8 mouse cellular contexts compared by ENCODE assay signal in genomic region chr10:86295454-86296098, GRCm38 (mm10). TPM values are rescaled to one million over a fixed set of nuclear protein-coding genes. Genes with fewer than 3 reads are reported as not detected.
DNase-seq lines count a peak whose midpoint lies in the region; ATAC-seq and TF ChIP-seq lines count a peak whose summit lies in the region.

No protein-coding gene starts in this region.

- TF ChIP-seq POLR2A in heart, adult 2 months (IDR thresholded peaks at IDR 0.05; ENCODE audit: insufficient read depth, low read depth, low read length): no peak

- peak overlapping the region; percentile 58 for H3K27ac ChIP-seq in heart, adult 2 months
- no peak overlapping the region for H3K27ac ChIP-seq in hindbrain, embryonic 14.5 days

- H3K4me3 ChIP-seq in heart, adult 2 months: no peak overlapping the region
- no peak overlapping the region for H3K4me3 ChIP-seq in hindbrain, embryonic 14.5 days (replicated peaks; ENCODE audit: low read length)

- H3K9ac ChIP-seq in heart, adult 2 months (ENCODE audit: low read depth, low read length): peak overlapping the region; percentile 75
- no peak overlapping the region for H3K9ac ChIP-seq in hindbrain, embryonic 14.5 days

- ATAC-seq in hindbrain, embryonic 14.5 days (ENCODE audit: low FRiP score): 0 out of 2 replicates have a peak, but pooled peaks have one; percentile 4
- ATAC-seq in erythroblast, adult 5-6 weeks (replicated peaks; ENCODE audit: low FRiP score, poor library complexity, severe bottlenecking): no peak

- no peak for DNase-seq in heart, adult 2 months
- no peak for DNase-seq in heart, postnatal 10 days
- DNase-seq in embryo, embryonic 10 days (ENCODE audit: low spot score): peak; percentile 53
- no peak for DNase-seq in hindbrain, embryonic 14.5 days (ENCODE audit: low spot score)
- DNase-seq in mesoderm, embryonic 11.5 days (ENCODE audit: low read depth, low spot score): peak; percentile 75
- no peak for DNase-seq in left cerebral cortex, postnatal 36 days (ENCODE audit: low spot score in 2 of 2)
- no peak for DNase-seq in cerebellum, adult 8-10 months

- peak overlapping the region; percentile 33 for H3K4me2 ChIP-seq in hindbrain, embryonic 14.5 days (replicated peaks)

- H3K27me3 ChIP-seq in heart, adult 2 months (ENCODE audit: control insufficient read depth, insufficient read depth, low read length): no peaks in the 10 kb centered on the region
- no peaks in the 10 kb centered on the region; the same call in 1 of the 2 replicates for H3K27me3 ChIP-seq in hindbrain, embryonic 14.5 days (ENCODE audit: control insufficient read depth, insufficient read depth, low read length)

- no peak for TF ChIP-seq EP300 in heart, adult 2 months (IDR thresholded peaks at IDR 0.05; ENCODE audit: insufficient read depth, low read depth, low read length)

- intact Hi-C loops in heart, adult 2 months (cut with DNase I): loop anchor here (1.0 to 5.0 kb wide), 6 partner anchors 113 to 328 kb away; no protein-coding TSS in a partner anchor
- intact Hi-C loops in heart, postnatal 10 days (cut with DNase I): loop anchor here (1.0 to 5.0 kb wide), 4 partner anchors 113 to 328 kb away; partner anchors contain the start of gene Fbxo7
- intact Hi-C loops in left cerebral cortex, postnatal 36 days (cut with DNase I): loop anchor here (1.0 to 10.0 kb wide), 3 partner anchors 111 to 328 kb away; no protein-coding TSS in a partner anchor

- H3K4me1 ChIP-seq in heart, adult 2 months (ENCODE audit: control insufficient read depth, insufficient read depth, low read length): peaks cover 7% of the 10 kb centered on the region
- H3K4me1 ChIP-seq in hindbrain, embryonic 14.5 days (replicated peaks; ENCODE audit: control insufficient read depth, insufficient read depth, low read length): peaks cover 13% of the 10 kb centered on the region

- no peaks in the 10 kb centered on the region for H3K79me2 ChIP-seq in heart, adult 2 months (replicated peaks; ENCODE audit: control insufficient read depth, insufficient read depth, low read length)

- H3K36me3 ChIP-seq in heart, adult 2 months (ENCODE audit: control insufficient read depth, insufficient read depth, low read length): no peaks in the 10 kb centered on the region
- no peaks in the 10 kb centered on the region for H3K36me3 ChIP-seq in hindbrain, embryonic 14.5 days (replicated peaks; ENCODE audit: control insufficient read depth, insufficient read depth)

- no peak for TF ChIP-seq CTCF in heart, adult 2 months (IDR thresholded peaks at IDR 0.05)

- WGBS in heart, adult 2 months: 65% methylated on average over 13 of the region's 13 CpGs
- WGBS in hindbrain, embryonic 14.5 days: 29% methylated on average over 13 of the region's 13 CpGs

- no peaks in the 10 kb centered on the region for H3K9me3 ChIP-seq in hindbrain, embryonic 14.5 days (ENCODE audit: control insufficient read depth, low read length)

RNA-seq across cellular contexts. Expression of gene Timp3, which starts 4.6 kb away (rescaled TPM):
- 100 to 1,000 TPM; 154 to 174 TPM for total RNA-seq in heart, adult 2 months (2021)
- 80.2 and 114 TPM in 2 replicates for polyA plus RNA-seq in heart, adult 2 months (2012; rRNA removed)
- total RNA-seq in heart, postnatal 10 days (2021): 100 to 1,000 TPM; 112 to 223 TPM
- 42.5 and 45.1 TPM in 2 replicates for polyA plus RNA-seq in hindbrain, embryonic 14.5 days (2014; fragmentation: Nextera tagmentation; extraction: Ambion mirVana)
- 10 to 100 TPM; 53.4 to 70.4 TPM for total RNA-seq in left cerebral cortex, postnatal 36 days (2021)
- total RNA-seq in erythroblast, adult 5-6 weeks (2015; ENCODE audit: low replicate concordance): 0.42 TPM in 1 of 2 replicates, not detected in the other
- total RNA-seq in erythroblast, adult 5-6 weeks (2017; ENCODE audit: low replicate concordance): 0.77 and 0.84 TPM in 2 replicates

Comparison
In these comparisons a context has a peak if more than half of its experiments do, and no peak if none do; other contexts are left out.
1. DNase-seq: peak in embryo, embryonic 10 days (single experiment) and mesoderm, embryonic 11.5 days (single experiment); none in heart, adult 2 months (0 of 2), heart, postnatal 10 days (0 of 2), hindbrain, embryonic 14.5 days (single experiment), left cerebral cortex, postnatal 36 days (0 of 2) and cerebellum, adult 8-10 months (single experiment).
2. RNA of gene Timp3, which starts 4.6 kb away (total RNA-seq): 112 to 223 TPM in heart, postnatal 10 days, 154 to 174 TPM in heart, adult 2 months and 53.4 to 70.4 TPM in left cerebral cortex, postnatal 36 days; 0.42 to 0.84 TPM in erythroblast, adult 5-6 weeks; every median in the first group is over 10 times any median in the second.